Mouse (Mus musculus): ENCODE results near the gene Actl7a. TPM values are rescaled to one million over a fixed set of nuclear protein-coding genes. Genes with fewer than 3 reads are reported as not detected.

The Actl7a gene
- not detected in 2 replicates for polyA plus RNA-seq (2015; fragmentation: Nextera tagmentation; extraction: Ambion mirVana)

- DNase-seq: no peak
- no peak for ATAC-seq
- no peak within 1 kb of the TSS for H3K4me2 ChIP-seq (ENCODE audit: low read depth, low read length)
- H3K9me3 ChIP-seq (ENCODE audit: low read length): no peaks in the 10 kb centered on the region
- H3K4me1 ChIP-seq (ENCODE audit: insufficient read depth): no peaks in the 10 kb centered on the region
- TF ChIP-seq EP300 (IDR thresholded peaks at IDR 0.05; ENCODE audit: low read depth): no peak
- no peak for TF ChIP-seq CTCF (IDR thresholded peaks at IDR 0.05; ENCODE audit: low read depth)
- H3K27me3 ChIP-seq (ENCODE audit: insufficient read depth, low read length): no peaks in the 10 kb centered on the region
- H3K36me3 ChIP-seq (replicated peaks; ENCODE audit: insufficient read depth, low read length): peaks cover 13% of the 10 kb centered on the region
- no peak within 1 kb of the TSS for H3K9ac ChIP-seq (replicated peaks)
- no peak within 1 kb of the TSS for H3K27ac ChIP-seq (ENCODE audit: low read depth)
- H3K4me3 ChIP-seq (ENCODE audit: low read depth, low read length): no peak within 1 kb of the TSS
- 88% methylated on average over 21 of the region's 21 CpGs for WGBS (ENCODE audit: insufficient replicate concordance)
Observed at GRCm38 (mm10) chr4:56743363-56744195, at the start of gene Actl7a. Gene Actl7a, plus strand, starts transcription at chr4:56743413.

GRCm38 (mm10) chr4:56696401-56696800 lies 46.8 kb upstream of the Actl7a start:
- no peak overlapping the region for H3K4me2 ChIP-seq (ENCODE audit: low read depth, low read length)
- 71% methylated on average over 7 of the region's 7 CpGs for WGBS (ENCODE audit: insufficient replicate concordance)
- TF ChIP-seq EP300 (IDR thresholded peaks at IDR 0.05; ENCODE audit: low read depth): no peak
- no peak for TF ChIP-seq CTCF (IDR thresholded peaks at IDR 0.05; ENCODE audit: low read depth)
- no peak overlapping the region for H3K4me3 ChIP-seq (ENCODE audit: low read depth, low read length)
- H3K4me1 ChIP-seq (ENCODE audit: insufficient read depth): no peaks in the 10 kb centered on the region
- no peaks in the 10 kb centered on the region for H3K36me3 ChIP-seq (replicated peaks; ENCODE audit: insufficient read depth, low read length)
- H3K9ac ChIP-seq (replicated peaks): no peak overlapping the region
- H3K9me3 ChIP-seq (ENCODE audit: low read length): no peaks in the 10 kb centered on the region
- DNase-seq: no peak
- H3K27ac ChIP-seq (ENCODE audit: low read depth): no peak overlapping the region
- no peak for ATAC-seq
- no peaks in the 10 kb centered on the region for H3K27me3 ChIP-seq (ENCODE audit: insufficient read depth, low read length)

- TF ChIP-seq EP300 (IDR thresholded peaks at IDR 0.05; ENCODE audit: low read depth): no peak
- no peak for TF ChIP-seq CTCF (IDR thresholded peaks at IDR 0.05; ENCODE audit: low read depth)
- DNase-seq: no peak
- Histone ChIP-seq H3K9ac (replicated peaks) (no peak overlapping the region), H3K27me3 (ENCODE audit: insufficient read depth, low read length) (no peaks in the 10 kb centered on the region), H3K36me3 (replicated peaks; ENCODE audit: insufficient read depth, low read length) (no peaks in the 10 kb centered on the region), H3K4me2 (ENCODE audit: low read depth, low read length) (no peak overlapping the region), H3K4me3 (ENCODE audit: low read depth, low read length) (no peak overlapping the region), H3K4me1 (ENCODE audit: insufficient read depth) (peaks cover 3% of the 10 kb centered on the region; the same call in 1 of the 2 replicates), H3K27ac (ENCODE audit: low read depth) (no peak overlapping the region), H3K9me3 (ENCODE audit: low read length) (no peaks in the 10 kb centered on the region)
- 26% methylated on average over 5 of the region's 5 CpGs for WGBS (ENCODE audit: insufficient replicate concordance)
- no peak for ATAC-seq
Observed at GRCm38 (mm10) chr4:56698671-56699070, 44.5 kb upstream of the Actl7a start.

DNA sequence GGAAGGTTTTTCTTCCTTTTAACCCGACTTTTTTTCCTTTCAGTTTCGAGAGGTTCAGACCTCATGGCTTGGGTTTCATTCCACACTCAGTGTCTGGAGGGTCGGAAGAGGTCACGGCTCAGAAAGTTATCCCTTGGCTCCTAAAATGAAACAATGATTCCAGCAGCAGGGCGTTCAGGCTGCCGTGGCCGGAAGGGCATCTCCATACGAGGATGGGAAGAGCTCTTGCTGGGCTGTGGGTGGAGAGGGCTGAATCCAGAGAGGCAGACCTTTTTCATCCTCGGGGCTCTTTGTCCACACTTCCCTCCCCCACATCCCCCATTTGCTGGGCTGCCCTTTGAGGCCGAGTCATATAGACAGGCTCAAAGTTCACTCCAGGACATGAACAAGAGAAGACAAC lies 41.0 kb upstream of the Actl7a start:
- peaks cover 3% of the 10 kb centered on the region; the same call in 1 of the 2 replicates for H3K4me1 ChIP-seq (ENCODE audit: insufficient read depth)
- H3K9me3 ChIP-seq (ENCODE audit: low read length): no peaks in the 10 kb centered on the region
- H3K27me3 ChIP-seq (ENCODE audit: insufficient read depth, low read length): no peaks in the 10 kb centered on the region
- no peak for TF ChIP-seq CTCF (IDR thresholded peaks at IDR 0.05; ENCODE audit: low read depth)
- TF ChIP-seq EP300 (IDR thresholded peaks at IDR 0.05; ENCODE audit: low read depth): no peak
- no peak for DNase-seq
- H3K27ac ChIP-seq (ENCODE audit: low read depth): no peak overlapping the region
- H3K9ac ChIP-seq (replicated peaks): no peak overlapping the region
- H3K4me2 ChIP-seq (ENCODE audit: low read depth, low read length): peak overlapping the region; percentile 37
- WGBS (ENCODE audit: insufficient replicate concordance): 37% methylated on average over 10 of the region's 10 CpGs
- no peaks in the 10 kb centered on the region for H3K36me3 ChIP-seq (replicated peaks; ENCODE audit: insufficient read depth, low read length)
- H3K4me3 ChIP-seq (ENCODE audit: low read depth, low read length): no peak overlapping the region
- ATAC-seq: no peak

DNA sequence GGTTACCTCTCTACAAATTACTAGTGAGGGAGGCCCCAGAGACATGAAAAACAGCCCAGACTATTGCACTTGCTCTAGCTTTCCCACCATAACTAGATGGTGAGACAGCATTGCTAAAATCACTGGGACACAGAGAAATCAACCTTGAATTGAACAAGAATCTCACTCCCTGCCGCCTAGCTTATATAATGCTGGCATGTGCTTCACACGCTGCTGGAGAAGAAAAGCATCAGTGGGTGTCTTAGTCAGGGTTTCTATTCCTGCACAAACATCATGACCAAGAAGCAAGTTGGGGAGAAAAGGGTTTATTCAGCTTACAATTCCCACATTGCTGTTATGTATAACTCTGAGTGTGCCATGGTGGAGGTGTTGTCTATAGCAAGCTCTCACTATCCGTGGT lies 30.1 kb upstream of the Actl7a start:
- DNase-seq (no peak), ATAC-seq (no peak)
- H3K9me3 ChIP-seq (ENCODE audit: low read length): no peaks in the 10 kb centered on the region
- 71% methylated on average over 3 of the region's 3 CpGs for WGBS (ENCODE audit: insufficient replicate concordance)
- H3K4me3 ChIP-seq (ENCODE audit: low read depth, low read length): no peak overlapping the region
- TF ChIP-seq CTCF (IDR thresholded peaks at IDR 0.05; ENCODE audit: low read depth) (no peak), EP300 (IDR thresholded peaks at IDR 0.05; ENCODE audit: low read depth) (no peak)
- no peak overlapping the region for H3K9ac ChIP-seq (replicated peaks)
- no peaks in the 10 kb centered on the region for H3K27me3 ChIP-seq (ENCODE audit: insufficient read depth, low read length)
- H3K4me1 ChIP-seq (ENCODE audit: insufficient read depth): no peaks in the 10 kb centered on the region
- no peaks in the 10 kb centered on the region for H3K36me3 ChIP-seq (replicated peaks; ENCODE audit: insufficient read depth, low read length)
- no peak overlapping the region for H3K4me2 ChIP-seq (ENCODE audit: low read depth, low read length)
- no peak overlapping the region for H3K27ac ChIP-seq (ENCODE audit: low read depth)

- H3K9me3 ChIP-seq (ENCODE audit: low read length): no peaks in the 10 kb centered on the region
- H3K36me3 ChIP-seq (replicated peaks; ENCODE audit: insufficient read depth, low read length): no peaks in the 10 kb centered on the region
- WGBS (ENCODE audit: insufficient replicate concordance): 60% methylated on average over 5 of the region's 5 CpGs
- H3K4me1 ChIP-seq (ENCODE audit: insufficient read depth): no peaks in the 10 kb centered on the region
- H3K9ac ChIP-seq (replicated peaks): no peak overlapping the region
- no peak overlapping the region for H3K4me3 ChIP-seq (ENCODE audit: low read depth, low read length)
- DNase-seq (no peak), ATAC-seq (no peak)
- H3K27ac ChIP-seq (ENCODE audit: low read depth): no peak overlapping the region
- H3K4me2 ChIP-seq (ENCODE audit: low read depth, low read length): no peak overlapping the region
- no peak for TF ChIP-seq CTCF (IDR thresholded peaks at IDR 0.05; ENCODE audit: low read depth)
- no peak for TF ChIP-seq EP300 (IDR thresholded peaks at IDR 0.05; ENCODE audit: low read depth)
- H3K27me3 ChIP-seq (ENCODE audit: insufficient read depth, low read length): no peaks in the 10 kb centered on the region
Observed at GRCm38 (mm10) chr4:56716801-56717200, 26.4 kb upstream of the Actl7a start.

All from liver, postnatal 0 days (tissue).